Mouse (Mus musculus) kidney, embryonic 16.5 days (tissue): ENCODE measurements around the gene Cdca7l. TPM values are rescaled to one million over a fixed set of nuclear protein-coding genes. Genes with fewer than 3 reads are reported as not detected.
A peak's percentile ranks its signal among the peaks of the same experiment; 100 is the strongest.

Experiments
- ATAC-seq: fragments of 200-750 bp; cut with Nextera tagmentation; 2 replicates; pipeline ENCODE4 v1.8.0; 2017; ENCODE audit warnings: moderate TSS enrichment; ENCODE audit not compliant: low FRiP score, low TSS enrichment
- H3K27ac ChIP-seq: fragments of 300-500 bp; sonication (generic); 2 replicates; pipeline ENCODE4 v1.5.1; 2014; ENCODE audit warnings: low read length
- H3K27me3 ChIP-seq: fragments of 300-500 bp; sonication (generic); 2 replicates; pipeline ENCODE4 v1.6.1; 2014; ENCODE audit warnings: low read length, control low read depth, mixed read lengths; ENCODE audit not compliant: insufficient read depth
- H3K36me3 ChIP-seq: fragments of 300-500 bp; sonication (generic); 2 replicates; pipeline ENCODE4 v1.6.1; 2014; ENCODE audit warnings: low read length, control low read depth, mixed read lengths; ENCODE audit not compliant: insufficient read depth
- H3K4me1 ChIP-seq: fragments of 300-500 bp; sonication (generic); 2 replicates; pipeline ENCODE4 v1.6.1; 2014; ENCODE audit warnings: low read length, control low read depth, mixed read lengths; ENCODE audit not compliant: insufficient read depth
- H3K4me2 ChIP-seq: fragments of 300-500 bp; sonication (generic); replicated peaks from 2 replicates; pipeline ENCODE4 v1.6.1; 2014; ENCODE audit warnings: low read depth, low read length
- H3K4me3 ChIP-seq: fragments of 300-500 bp; sonication (generic); 2 replicates; pipeline ENCODE4 v1.5.1; 2014; ENCODE audit warnings: mild to moderate bottlenecking, low read length
- H3K9ac ChIP-seq: fragments of 300-500 bp; sonication (generic); replicated peaks from 2 replicates; pipeline ENCODE4 v1.6.1; 2014; ENCODE audit warnings: low read length
- H3K9me3 ChIP-seq: fragments of 300-500 bp; sonication (generic); 2 replicates; pipeline ENCODE4 v1.6.1; 2016; ENCODE audit warnings: low read length, control low read depth
- WGBS: fragments of 180-500 bp; shearing (Covaris S2); extraction: QIAGEN DNeasy Blood & Tissue Kit; methylation state at CpG from one replicate; pipeline ENCODE4 v1.1.7; 2014; 5-methylcytosine and 5-hydroxymethylcytosine counted together
- polyA plus RNA-seq: library from polyadenylated mRNA; unstranded; fragments of >200 nt; fragmentation: Nextera tagmentation; extraction: Ambion mirVana; gene quantifications from 2 replicates; pipeline ENCODE4 v1.2.1, GENCODE M21; 2015

Gene Cdca7l
- polyA plus RNA-seq, 1 experiment from 2014 or later = 53.2 TPM

GRCm38 (mm10) chr12:117772638-117773037, 31.5 kb upstream of the Cdca7l start:
- 0 out of 2 replicates have a peak, but pooled peaks have one; percentile 43 for ATAC-seq
- Histone ChIP-seq H3K9me3 (no peaks in the 10 kb centered on the region), H3K4me2 (no peak overlapping the region)

GRCm38 (mm10) chr12:117776841-117777240, 27.2 kb upstream of the Cdca7l start:
- no peak for ATAC-seq
- 64% methylated on average over 5 of the region's 5 CpGs for WGBS
- Histone ChIP-seq H3K27ac (no peak overlapping the region), H3K36me3 (no peaks in the 10 kb centered on the region), H3K4me2 (no peak overlapping the region), H3K4me3 (no peak overlapping the region), H3K4me1 (no peaks in the 10 kb centered on the region), H3K9me3 (no peaks in the 10 kb centered on the region), H3K9ac (no peak overlapping the region), H3K27me3 (no peaks in the 10 kb centered on the region)

More at GRCm38 (mm10) chr12:117772638-117773037, 31.5 kb upstream of the Cdca7l start:
- no peaks in the 10 kb centered on the region for H3K27me3 ChIP-seq
- no peaks in the 10 kb centered on the region for H3K4me1 ChIP-seq
- H3K27ac ChIP-seq = no peak overlapping the region
- H3K4me3 ChIP-seq = no peak overlapping the region
- no peaks in the 10 kb centered on the region for H3K36me3 ChIP-seq
- WGBS = 6% methylated on average over 2 of the region's 2 CpGs
- H3K9ac ChIP-seq = no peak overlapping the region

GRCm38 (mm10) chr12:117781360-117781759, 22.7 kb upstream of the Cdca7l start:
- ATAC-seq = no peak
- 29% methylated on average over 2 of the region's 2 CpGs for WGBS

GRCm38 (mm10) chr12:117783426-117783825, 20.7 kb upstream of the Cdca7l start:
- H3K27ac ChIP-seq = no peak overlapping the region
- WGBS = 32% methylated on average over 1 of the region's 1 CpGs
- H3K4me2 ChIP-seq = no peak overlapping the region
- no peaks in the 10 kb centered on the region for H3K36me3 ChIP-seq
- no peak overlapping the region for H3K9ac ChIP-seq
- H3K4me3 ChIP-seq = no peak overlapping the region
- H3K4me1 ChIP-seq = no peaks in the 10 kb centered on the region
- H3K9me3 ChIP-seq = no peaks in the 10 kb centered on the region
- H3K27me3 ChIP-seq = peaks cover 6% of the 10 kb centered on the region; the same call in 1 of the 2 replicates
- ATAC-seq = 0 out of 2 replicates have a peak, but pooled peaks have one; percentile 42

More at GRCm38 (mm10) chr12:117781360-117781759, 22.7 kb upstream of the Cdca7l start:
- H3K4me3 ChIP-seq = no peak overlapping the region
- no peak overlapping the region for H3K4me2 ChIP-seq
- no peak overlapping the region for H3K27ac ChIP-seq
- H3K9ac ChIP-seq = no peak overlapping the region
- H3K36me3 ChIP-seq = no peaks in the 10 kb centered on the region
- no peaks in the 10 kb centered on the region for H3K27me3 ChIP-seq
- no peaks in the 10 kb centered on the region for H3K9me3 ChIP-seq
- H3K4me1 ChIP-seq = no peaks in the 10 kb centered on the region

- 48% methylated on average over 6 of the region's 6 CpGs for WGBS
- ATAC-seq = no peak
- Histone ChIP-seq H3K4me3 (no peak overlapping the region), H3K9me3 (no peaks in the 10 kb centered on the region), H3K4me1 (no peaks in the 10 kb centered on the region), H3K4me2 (no peak overlapping the region), H3K27me3 (peaks cover 6% of the 10 kb centered on the region; the same call in 1 of the 2 replicates), H3K27ac (no peak overlapping the region), H3K36me3 (no peaks in the 10 kb centered on the region), H3K9ac (no peak overlapping the region)
These were observed 17.5 kb upstream of the Cdca7l start for GRCm38 (mm10) chr12:117786621-117787020.

GRCm38 (mm10) chr12:117788513-117789011, 15.5 kb upstream of the Cdca7l start:
- Histone ChIP-seq H3K9me3 (no peaks in the 10 kb centered on the region), H3K4me3 (peak overlapping the region; percentile 35), H3K9ac (peak overlapping the region; percentile 54; the same call in 1 of the 2 replicates), H3K27ac (no peak overlapping the region), H3K36me3 (no peaks in the 10 kb centered on the region), H3K27me3 (peaks cover 6% of the 10 kb centered on the region; the same call in 1 of the 2 replicates), H3K4me2 (peak overlapping the region; percentile 63), H3K4me1 (no peaks in the 10 kb centered on the region)
- WGBS = 14% methylated on average over 24 of the region's 24 CpGs
- peak; percentile 42; the same call in 1 of the 2 replicates for ATAC-seq

- H3K27me3 ChIP-seq = peaks cover 6% of the 10 kb centered on the region; the same call in 1 of the 2 replicates
- no peak overlapping the region for H3K4me3 ChIP-seq
- no peak overlapping the region for H3K9ac ChIP-seq
- no peaks in the 10 kb centered on the region; the same call in 1 of the 2 replicates for H3K4me1 ChIP-seq
- no peaks in the 10 kb centered on the region for H3K9me3 ChIP-seq
- H3K36me3 ChIP-seq = no peaks in the 10 kb centered on the region
- H3K4me2 ChIP-seq = peak overlapping the region; percentile 63
- H3K27ac ChIP-seq = no peak overlapping the region
- WGBS = 43% methylated on average over 7 of the region's 7 CpGs
- no peak for ATAC-seq
These were observed 15.1 kb upstream of the Cdca7l start for GRCm38 (mm10) chr12:117789017-117789416.

GRCm38 (mm10) chr12:117795303-117795702, 8.8 kb upstream of the Cdca7l start:
- H3K9ac ChIP-seq = no peak overlapping the region
- H3K4me2 ChIP-seq = no peak overlapping the region
- no peaks in the 10 kb centered on the region for H3K9me3 ChIP-seq
- H3K36me3 ChIP-seq = no peaks in the 10 kb centered on the region
- WGBS = 89% methylated on average over 4 of the region's 4 CpGs
- H3K27me3 ChIP-seq = no peaks in the 10 kb centered on the region
- no peak for ATAC-seq
- H3K27ac ChIP-seq = no peak overlapping the region
- H3K4me3 ChIP-seq = no peak overlapping the region
- H3K4me1 ChIP-seq = no peaks in the 10 kb centered on the region; the same call in 1 of the 2 replicates

GRCm38 (mm10) chr12:117805576-117805975, 1.5 kb downstream of the Cdca7l start:
- Histone ChIP-seq H3K4me3 (no peak overlapping the region), H3K9me3 (no peaks in the 10 kb centered on the region), H3K27ac (no peak overlapping the region), H3K9ac (no peak overlapping the region), H3K27me3 (peaks cover 15% of the 10 kb centered on the region), H3K4me1 (peaks cover 11% of the 10 kb centered on the region), H3K36me3 (no peaks in the 10 kb centered on the region), H3K4me2 (no peak overlapping the region)
- no peak for ATAC-seq
- 79% methylated on average over 4 of the region's 4 CpGs for WGBS

GRCm38 (mm10) chr12:117806007-117806451, 1.9 kb downstream of the Cdca7l start:
- Histone ChIP-seq H3K27ac (no peak overlapping the region), H3K9ac (no peak overlapping the region), H3K9me3 (no peaks in the 10 kb centered on the region), H3K27me3 (peaks cover 15% of the 10 kb centered on the region), H3K4me1 (peaks cover 11% of the 10 kb centered on the region), H3K4me3 (no peak overlapping the region), H3K36me3 (no peaks in the 10 kb centered on the region), H3K4me2 (no peak overlapping the region)
- ATAC-seq = no peak
- WGBS = 45% methylated on average over 12 of the region's 12 CpGs
